Mouse (Mus musculus) embryonic facial prominence, embryonic 10.5 days (tissue): Measurements from ENCODE around the gene Tbc1d12. TPM values are rescaled to one million over a fixed set of nuclear protein-coding genes. Genes with fewer than 3 reads are reported as not detected.

ENCODE experiments used
- DNase-seq: peaks from one replicate; pipeline ENCODE4 v3.0.0-alpha.2; 2017; ENCODE audit warnings: low spot score
- H3K27ac ChIP-seq: fragments of 300-500 bp; sonication (generic); replicated peaks from 2 replicates; pipeline ENCODE4 v1.5.1; 2016; ENCODE audit warnings: mild to moderate bottlenecking
- H3K27me3 ChIP-seq: fragments of 300-500 bp; sonication (generic); replicated peaks from 2 replicates; pipeline ENCODE4 v1.6.1; 2016; ENCODE audit warnings: low read depth, mild to moderate bottlenecking; ENCODE audit not compliant: poor library complexity, severe bottlenecking
- H3K36me3 ChIP-seq: fragments of 300-500 bp; sonication (generic); replicated peaks from 2 replicates; pipeline ENCODE4 v1.6.1; 2016; ENCODE audit warnings: mild to moderate bottlenecking, moderate library complexity
- H3K4me1 ChIP-seq: fragments of 300-500 bp; sonication (generic); 2 replicates; pipeline ENCODE4 v1.6.1; 2016
- H3K4me3 ChIP-seq: fragments of 300-500 bp; sonication (generic); 2 replicates; pipeline ENCODE4 v1.5.1; 2016; ENCODE audit warnings: mild to moderate bottlenecking, moderate library complexity
- H3K9me3 ChIP-seq: fragments of 300-500 bp; sonication (generic); 2 replicates; pipeline ENCODE4 v1.6.1; 2016; ENCODE audit warnings: mild to moderate bottlenecking
- WGBS: fragments of 180-500 bp; shearing (Covaris S2); methylation state at CpG from one replicate; pipeline ENCODE4 v1.1.7; 2016; 5-methylcytosine and 5-hydroxymethylcytosine counted together
- polyA plus RNA-seq: library from polyadenylated mRNA; unstranded; fragments of >200 nt; fragmentation: Nextera tagmentation; extraction: Ambion mirVana; gene quantifications from 2 replicates; pipeline ENCODE4 v1.2.1, GENCODE M21; 2016

The Tbc1d12 gene
- polyA plus RNA-seq: 1.6 and 2.1 TPM in 2 replicates

- Histone ChIP-seq H3K27ac (peak within 1 kb of the TSS; percentile 93), H3K4me3 (peak within 1 kb of the TSS; percentile 88), H3K9me3 (no peaks in the 10 kb centered on the region), H3K27me3 (no peaks in the 10 kb centered on the region), H3K36me3 (0 out of 2 replicates have a peak, but pooled peaks cover 3% of the 10 kb centered on the region), H3K4me1 (peaks cover 17% of the 10 kb centered on the region; the same call in 1 of the 2 replicates)
- under 1% methylated on average over 97 of the region's 101 CpGs for WGBS
- peak; percentile 92 for DNase-seq
Observed at GRCm38 (mm10) chr19:38836438-38837170, at the start of gene Tbc1d12. TSS of gene Tbc1d12 (plus strand) at chr19:38836579.

DNA sequence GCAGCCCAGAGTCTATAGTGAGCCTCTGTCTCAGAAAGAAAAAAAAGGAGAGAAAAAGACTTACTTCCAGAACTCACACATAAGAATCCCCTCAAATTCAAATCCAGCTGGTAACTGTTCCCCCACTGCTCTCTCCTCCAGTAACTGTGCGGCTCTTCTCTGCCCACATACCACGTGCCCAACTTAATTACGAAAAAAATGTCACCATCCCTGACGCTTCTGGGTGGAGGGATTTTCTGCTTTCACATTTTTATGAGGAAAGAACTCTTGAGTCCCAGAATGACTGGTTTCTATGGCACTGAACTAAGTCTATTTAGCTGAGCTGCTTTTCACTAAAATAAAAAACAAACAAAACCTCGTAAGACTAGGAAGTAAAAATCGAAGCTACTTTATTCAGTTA, 48.6 kb upstream of the Tbc1d12 start:
- no peaks in the 10 kb centered on the region for H3K9me3 ChIP-seq
- H3K27ac ChIP-seq: no peak overlapping the region
- H3K36me3 ChIP-seq: peaks cover 57% of the 10 kb centered on the region
- H3K27me3 ChIP-seq: no peaks in the 10 kb centered on the region
- H3K4me3 ChIP-seq: no peak overlapping the region
- DNase-seq: no peak
- H3K4me1 ChIP-seq: no peaks in the 10 kb centered on the region
- 90% methylated on average over 6 of the region's 6 CpGs for WGBS

DNA sequence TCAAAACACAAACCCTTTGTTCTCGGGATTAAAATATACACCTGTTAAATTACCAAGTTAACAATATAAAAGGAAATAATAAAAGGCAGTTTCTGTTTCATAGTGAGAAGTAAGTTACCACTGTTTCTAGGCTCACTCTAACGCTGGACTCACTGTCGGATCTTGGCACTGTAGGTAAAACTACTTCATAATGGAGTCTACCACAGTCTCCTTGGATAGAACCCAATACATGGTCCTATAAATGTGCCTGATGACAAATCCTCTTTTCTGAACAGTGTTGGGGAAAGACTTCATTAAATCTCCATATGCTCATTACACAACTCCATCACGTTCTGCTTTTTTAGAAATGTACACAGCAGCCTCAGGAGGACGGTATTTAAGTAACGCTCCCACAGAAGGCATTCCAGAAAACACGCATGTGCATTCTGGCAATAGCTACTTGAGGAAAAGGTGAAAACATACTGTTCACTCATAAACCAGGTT, 42.8 kb upstream of the Tbc1d12 start:
- Histone ChIP-seq H3K36me3 (peaks cover 100% of the 10 kb centered on the region), H3K9me3 (no peaks in the 10 kb centered on the region), H3K4me1 (no peaks in the 10 kb centered on the region), H3K4me3 (no peak overlapping the region), H3K27ac (no peak overlapping the region), H3K27me3 (no peaks in the 10 kb centered on the region)
- WGBS: 93% methylated on average over 7 of the region's 7 CpGs
- no peak for DNase-seq

GRCm38 (mm10) chr19:38796546-38796945, 39.8 kb upstream of the Tbc1d12 start:
- H3K36me3 ChIP-seq: peaks cover 95% of the 10 kb centered on the region
- H3K27me3 ChIP-seq: no peaks in the 10 kb centered on the region
- 86% methylated on average over 5 of the region's 5 CpGs for WGBS
- no peak for DNase-seq
- H3K4me3 ChIP-seq: no peak overlapping the region
- no peak overlapping the region for H3K27ac ChIP-seq
- no peaks in the 10 kb centered on the region for H3K9me3 ChIP-seq
- H3K4me1 ChIP-seq: no peaks in the 10 kb centered on the region

GRCm38 (mm10) chr19:38798291-38798690, 38.1 kb upstream of the Tbc1d12 start:
- no peaks in the 10 kb centered on the region for H3K4me1 ChIP-seq
- no peaks in the 10 kb centered on the region for H3K27me3 ChIP-seq
- peaks cover 95% of the 10 kb centered on the region for H3K36me3 ChIP-seq
- no peak overlapping the region for H3K4me3 ChIP-seq
- WGBS: 94% methylated on average over 1 of the region's 1 CpGs
- H3K9me3 ChIP-seq: no peaks in the 10 kb centered on the region
- H3K27ac ChIP-seq: no peak overlapping the region
- no peak for DNase-seq

DNA sequence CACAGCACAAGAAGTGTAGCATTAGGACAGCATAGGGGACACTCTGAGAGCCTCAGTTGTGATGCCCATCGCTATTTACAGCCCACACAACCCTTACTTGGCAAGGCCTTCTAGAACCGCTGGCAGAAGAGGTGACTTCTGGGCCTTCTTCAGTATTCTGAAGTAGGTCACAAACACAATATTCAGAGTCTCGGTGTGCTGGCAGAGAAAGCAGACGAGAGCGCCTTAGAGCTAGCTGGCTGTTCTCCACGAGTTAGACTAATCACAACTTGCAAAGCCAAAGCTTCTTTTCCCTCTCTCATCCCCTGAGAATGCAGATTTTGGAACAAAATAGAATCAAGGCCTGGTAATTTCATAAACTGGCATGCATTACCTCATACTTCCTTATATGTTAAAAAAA, 37.6 kb upstream of the Tbc1d12 start:
- Histone ChIP-seq H3K4me1 (no peaks in the 10 kb centered on the region), H3K9me3 (no peaks in the 10 kb centered on the region), H3K36me3 (peaks cover 95% of the 10 kb centered on the region), H3K27ac (no peak overlapping the region), H3K4me3 (no peak overlapping the region), H3K27me3 (no peaks in the 10 kb centered on the region)
- no peak for DNase-seq
- WGBS: 96% methylated on average over 6 of the region's 6 CpGs

- H3K4me3 ChIP-seq: peak overlapping the region; percentile 88
- H3K4me1 ChIP-seq: peaks cover 19% of the 10 kb centered on the region
- DNase-seq: no peak
- H3K27ac ChIP-seq: 0 out of 2 replicates have a peak overlapping the region, but pooled peaks have one; percentile 88
- H3K36me3 ChIP-seq: peaks cover 36% of the 10 kb centered on the region
- 45% methylated on average over 8 of the region's 8 CpGs for WGBS
- no peaks in the 10 kb centered on the region for H3K9me3 ChIP-seq
- H3K27me3 ChIP-seq: no peaks in the 10 kb centered on the region
Observed at GRCm38 (mm10) chr19:38818191-38818590, 18.2 kb upstream of the Tbc1d12 start.

DNA sequence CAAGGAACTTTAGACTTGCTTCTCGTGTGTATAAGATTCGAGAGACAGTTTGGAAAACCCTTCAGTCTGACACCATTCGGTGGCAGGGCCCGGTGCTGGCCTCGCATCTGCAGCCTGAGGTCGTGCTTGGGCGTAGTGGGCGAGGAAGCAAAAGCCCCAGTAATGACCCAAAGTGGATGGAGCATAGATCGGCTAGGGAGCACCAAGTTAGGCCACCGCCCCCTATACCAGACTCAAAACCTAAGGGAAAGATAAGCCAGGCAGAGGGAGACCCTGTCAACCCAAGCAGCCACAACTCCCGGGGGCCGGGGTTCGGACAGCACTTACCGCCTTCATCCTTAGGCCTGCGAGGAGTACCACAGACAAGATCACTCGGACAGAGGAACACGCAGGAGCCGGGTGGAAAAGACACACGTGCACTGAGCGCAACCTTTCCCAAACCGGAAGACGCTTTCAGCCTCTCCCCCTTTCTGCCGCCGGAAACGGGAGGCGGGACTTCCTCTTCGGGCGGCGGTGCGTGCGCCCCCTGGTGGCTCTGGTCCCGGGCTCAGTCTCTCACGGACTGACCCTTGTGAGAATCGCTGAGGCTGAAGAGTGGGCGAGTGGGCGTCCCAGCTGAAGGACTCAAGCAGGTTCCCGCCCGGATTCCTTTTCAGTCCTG, 17.5 kb upstream of the Tbc1d12 start, which contains the start of gene Noc3l:
Gene Noc3l, minus strand, starts transcription at position 472 of the 661 bp plus-strand sequence.
- peaks cover 29% of the 10 kb centered on the region for H3K36me3 ChIP-seq
- H3K4me3 ChIP-seq: peak within 1 kb of the TSS; percentile 88
- peak within 1 kb of the TSS; percentile 88 for H3K27ac ChIP-seq
- H3K27me3 ChIP-seq: no peaks in the 10 kb centered on the region
- DNase-seq: peak; percentile 96
- H3K9me3 ChIP-seq: no peaks in the 10 kb centered on the region
- under 1% methylated on average over 38 of the region's 38 CpGs for WGBS
- peaks cover 19% of the 10 kb centered on the region for H3K4me1 ChIP-seq

- H3K4me1 ChIP-seq: peaks cover 19% of the 10 kb centered on the region
- peaks cover 24% of the 10 kb centered on the region for H3K36me3 ChIP-seq
- no peak for DNase-seq
- H3K4me3 ChIP-seq: peak overlapping the region; percentile 88
- H3K27me3 ChIP-seq: no peaks in the 10 kb centered on the region
- 17% methylated on average over 16 of the region's 16 CpGs for WGBS
- peak overlapping the region; percentile 88 for H3K27ac ChIP-seq
- no peaks in the 10 kb centered on the region for H3K9me3 ChIP-seq
Observed at GRCm38 (mm10) chr19:38819427-38819802, 17.0 kb upstream of the Tbc1d12 start.

DNA sequence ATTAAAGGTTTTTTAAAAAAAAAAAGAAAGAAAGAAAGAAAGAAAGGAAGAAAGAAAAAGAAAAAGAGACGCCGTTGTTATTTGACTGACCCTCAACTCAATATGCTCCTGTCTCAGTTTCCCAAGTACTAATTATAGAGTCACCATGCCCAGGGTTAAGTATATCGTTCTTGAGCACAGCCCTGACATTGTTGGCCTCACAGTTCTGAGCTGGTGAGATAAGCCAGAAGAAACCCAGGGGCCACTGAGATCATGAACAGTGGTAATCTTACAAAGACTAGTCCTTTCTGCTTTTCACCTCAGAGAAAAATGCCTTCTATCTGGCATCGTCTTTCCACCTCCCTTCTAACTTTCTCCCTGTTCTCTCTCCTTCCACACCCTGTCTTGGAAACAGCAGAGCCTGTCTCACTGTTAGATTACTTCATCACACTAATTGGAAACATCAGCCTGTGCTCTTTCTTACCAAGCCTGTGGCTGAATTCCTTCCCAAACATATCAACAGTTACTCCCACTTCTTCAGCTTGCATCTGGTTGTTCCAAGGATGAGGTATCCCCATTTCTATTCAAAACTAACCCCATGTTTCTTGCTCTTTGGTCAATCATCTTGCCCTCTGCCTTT, 16.1 kb upstream of the Tbc1d12 start:
- Histone ChIP-seq H3K36me3 (peaks cover 15% of the 10 kb centered on the region), H3K27ac (no peak overlapping the region), H3K9me3 (no peaks in the 10 kb centered on the region), H3K4me1 (peaks cover 19% of the 10 kb centered on the region), H3K27me3 (no peaks in the 10 kb centered on the region), H3K4me3 (no peak overlapping the region)
- 79% methylated on average over 4 of the region's 4 CpGs for WGBS
- no peak for DNase-seq

GRCm38 (mm10) chr19:38833224-38833623, 3.2 kb upstream of the Tbc1d12 start:
- 42% methylated on average over 1 of the region's 1 CpGs for whole genome bisulfite sequencing
- peaks cover 21% of the 10 kb centered on the region; the same call in 1 of the 2 replicates for H3K4me1 ChIP-seq
- H3K27me3 ChIP-seq: no peaks in the 10 kb centered on the region
- H3K9me3 ChIP-seq: no peaks in the 10 kb centered on the region
- no peak for DNase-seq
- H3K4me3 ChIP-seq: no peak overlapping the region
- H3K36me3 ChIP-seq: no peaks in the 10 kb centered on the region
- H3K27ac ChIP-seq: no peak overlapping the region

- no peak for DNase-seq
- no peaks in the 10 kb centered on the region for H3K36me3 ChIP-seq
Observed at GRCm38 (mm10) chr19:38836084-38836437, 318 bp upstream of the Tbc1d12 start.

More at GRCm38 (mm10) chr19:38836084-38836437, 318 bp upstream of the Tbc1d12 start:
- H3K27ac ChIP-seq: peak overlapping the region; percentile 93
- H3K27me3 ChIP-seq: no peaks in the 10 kb centered on the region
- H3K4me1 ChIP-seq: peaks cover 17% of the 10 kb centered on the region; the same call in 1 of the 2 replicates
- 28% methylated on average over 10 of the region's 10 CpGs for WGBS
- peak overlapping the region; percentile 88 for H3K4me3 ChIP-seq
- no peaks in the 10 kb centered on the region for H3K9me3 ChIP-seq
